Mouse (Mus musculus) liver, embryonic 18 days (tissue): ENCODE results near the gene Caprin1. TPM values are rescaled to one million over a fixed set of nuclear protein-coding genes. Genes with fewer than 3 reads are reported as not detected.

Source experiments
- polyA plus RNA-seq: library from polyadenylated mRNA; depleted of rRNA; stranded (reverse); fragments of >200 nt; gene quantifications from 2 replicates; pipeline ENCODE4 v1.2.3, GENCODE M21; 2012; rRNA removed

Caprin1 gene
- 63.6 and 66.8 TPM in 2 replicates for polyA plus RNA-seq

GRCm38 (mm10) chr2:103797491-103798009 lies at the start of gene Caprin1:
Caprin1 (minus strand) TSS chr2:103797649.

GRCm38 (mm10) chr2:103760906-103761716 lies 36.3 kb downstream of the Caprin1 start, which contains the start of gene Nat10:
Nat10 (minus strand) TSS chr2:103761270.

Other genes starting within 250 kb of the Caprin1 start
- gene Abtb2, start 231.3 kb downstream of the Caprin1 start, polyA plus RNA-seq, result 3.0 and 3.7 TPM in 2 replicates
- gene Nat10, start 36.4 kb downstream of the Caprin1 start, polyA plus RNA-seq, result 12.5 and 16.5 TPM in 2 replicates
- gene Lmo2, start 160.3 kb upstream of the Caprin1 start, polyA plus RNA-seq, result 72.3 and 76.6 TPM in 2 replicates
- 29.6 and 30.0 TPM in 2 replicates for gene Fbxo3, start 230.1 kb upstream of the Caprin1 start, polyA plus RNA-seq
- gene 4931422A03Rik, start 230.7 kb upstream of the Caprin1 start, polyA plus RNA-seq, result 0.16 TPM in 1 of 2 replicates, not detected in the other